Mouse (Mus musculus) CH12.LX (cell line): ENCODE measurements around the gene Adcy4.

Experiments
- CTCF ChIP-seq, 2 experiments: IDR thresholded peaks in 1 of 2; conservative IDR thresholded peaks in 1 of 2; 2 replicates each; pipeline ENCODE4 v1.5.1; 2011 to 2012; ENCODE audit warnings: low read depth in 2 of 2, low read length in 2 of 2, improper control_type of control experiment in 1 of 2, inconsistent platforms in 1 of 2, mild to moderate bottlenecking in 1 of 2, moderate library complexity in 1 of 2
- ZMIZ1 ChIP-seq: IDR thresholded peaks from 2 replicates; pipeline ENCODE4 v1.6.1; 2012; ENCODE audit warnings: low read depth, mild to moderate bottlenecking, inconsistent platforms, low read length, improper control_type of control experiment

DNA sequence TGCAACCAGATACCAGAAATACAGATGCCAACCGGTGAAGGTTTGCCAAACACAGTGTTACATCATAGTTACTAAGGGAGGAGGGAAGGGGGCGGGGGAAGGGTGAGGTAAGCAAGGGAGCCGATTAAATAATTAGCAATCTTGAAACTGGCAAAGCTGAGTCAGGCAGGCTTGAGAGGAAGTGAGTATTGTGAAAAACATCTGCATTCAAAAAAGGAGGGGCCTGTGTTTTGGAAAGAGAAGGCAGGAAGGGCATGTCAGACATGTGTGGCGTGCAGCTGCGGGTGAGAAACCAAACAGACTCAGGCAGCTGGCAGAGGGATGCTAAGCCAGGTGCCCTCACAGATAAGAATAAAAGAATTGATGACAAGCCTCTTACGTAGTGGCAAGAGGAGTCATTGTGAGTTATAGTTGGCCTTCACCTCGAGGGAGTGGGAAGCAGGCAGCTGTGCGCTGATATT is 59.5 kb downstream of the Adcy4 start:
- TF ChIP-seq CTCF (conservative IDR thresholded peaks at IDR 0.05 in 1 of 2, IDR thresholded peaks at IDR 0.05 in 1 of 2; ENCODE audit: low read depth in 2 of 2, low read length in 2 of 2) (no peak), ZMIZ1 (no peak)
